Mouse (Mus musculus) limb, embryonic 14.5 days (tissue): ENCODE data around the gene Tbk1. TPM values are rescaled to one million over a fixed set of nuclear protein-coding genes. Genes with fewer than 3 reads are reported as not detected.

Source experiments
- ATAC-seq: fragments of 200-750 bp; cut with Nextera tagmentation; 2 replicates; pipeline ENCODE4 v1.8.0; 2017; ENCODE audit warnings: low read depth, moderate number of reproducible peaks, moderate TSS enrichment; ENCODE audit not compliant: low FRiP score
- DNase-seq: peaks from one replicate; pipeline ENCODE4 v3.0.0-alpha.2; 2015; ENCODE audit warnings: low spot score
- H3K27ac ChIP-seq: fragments of 300-500 bp; sonication (generic); replicated peaks from 2 replicates; pipeline ENCODE4 v1.5.1; 2014; ENCODE audit warnings: low read depth, mild to moderate bottlenecking, low read length, moderate library complexity, mixed read lengths
- H3K27me3 ChIP-seq: fragments of 300-500 bp; sonication (generic); 2 replicates; pipeline ENCODE4 v1.6.1; 2014; ENCODE audit warnings: low read length, mixed read lengths; ENCODE audit not compliant: control insufficient read depth, insufficient read depth
- H3K36me3 ChIP-seq: fragments of 300-500 bp; sonication (generic); 2 replicates; pipeline ENCODE4 v1.6.1; 2014; ENCODE audit warnings: mild to moderate bottlenecking, low read length, moderate library complexity, mixed read lengths; ENCODE audit not compliant: control insufficient read depth, insufficient read depth
- H3K4me1 ChIP-seq: fragments of 300-500 bp; sonication (generic); 2 replicates; pipeline ENCODE4 v1.6.1; 2014; ENCODE audit warnings: antibody characterized with exemption, low read length, mixed read lengths; ENCODE audit not compliant: control insufficient read depth, insufficient read depth
- H3K4me2 ChIP-seq: fragments of 300-500 bp; sonication (generic); replicated peaks from 2 replicates; pipeline ENCODE4 v1.6.1; 2014; ENCODE audit warnings: low read depth, mild to moderate bottlenecking, low read length, moderate library complexity; ENCODE audit not compliant: severe bottlenecking
- H3K4me3 ChIP-seq: fragments of 300-500 bp; sonication (generic); replicated peaks from 2 replicates; pipeline ENCODE4 v1.5.1; 2014; ENCODE audit warnings: low read length
- H3K9ac ChIP-seq: fragments of 300-500 bp; sonication (generic); 2 replicates; pipeline ENCODE4 v1.6.1; 2014; ENCODE audit warnings: mild to moderate bottlenecking, low read depth, low read length, moderate library complexity; ENCODE audit not compliant: severe bottlenecking
- H3K9me3 ChIP-seq: fragments of 300-500 bp; sonication (generic); 2 replicates; pipeline ENCODE4 v1.6.1; 2016; ENCODE audit warnings: low read length; ENCODE audit not compliant: control insufficient read depth
- POLR2A ChIP-seq: fragments of 200-500 bp; IDR thresholded peaks from 2 replicates; pipeline ENCODE4 v1.8.0; 2012; ENCODE audit warnings: inconsistent platforms, mild to moderate bottlenecking, moderate library complexity, borderline replicate concordance; ENCODE audit not compliant: insufficient read depth, insufficient read length; ENCODE audit errors: extremely low read depth
- WGBS: fragments of 180-500 bp; shearing (Covaris S2); extraction: QIAGEN DNeasy Blood & Tissue Kit; methylation state at CpG from one replicate; pipeline ENCODE4 v1.1.7; 2014; 5-methylcytosine and 5-hydroxymethylcytosine counted together
- microRNA-seq: library from miRNA; unstranded; fragments of <30 nt; microRNA quantifications from one replicate; pipeline ENCODE4, GENCODE M21; 2016
- polyA plus RNA-seq, 2 experiments: library from polyadenylated mRNA; depleted of rRNA in 1 of 2; stranded (reverse) in 1 of 2; unstranded in 1 of 2; fragments of >200 nt; fragmentation: Nextera tagmentation in 1 of 2; extraction: Ambion mirVana in 1 of 2; gene quantifications; 2 replicates each; pipeline versions ENCODE4 v1.2.1 to v1.2.3; 2012 to 2014

The Tbk1 gene
- polyA plus RNA-seq, 2 experiments, result 30.0 to 32.2 TPM

DNA sequence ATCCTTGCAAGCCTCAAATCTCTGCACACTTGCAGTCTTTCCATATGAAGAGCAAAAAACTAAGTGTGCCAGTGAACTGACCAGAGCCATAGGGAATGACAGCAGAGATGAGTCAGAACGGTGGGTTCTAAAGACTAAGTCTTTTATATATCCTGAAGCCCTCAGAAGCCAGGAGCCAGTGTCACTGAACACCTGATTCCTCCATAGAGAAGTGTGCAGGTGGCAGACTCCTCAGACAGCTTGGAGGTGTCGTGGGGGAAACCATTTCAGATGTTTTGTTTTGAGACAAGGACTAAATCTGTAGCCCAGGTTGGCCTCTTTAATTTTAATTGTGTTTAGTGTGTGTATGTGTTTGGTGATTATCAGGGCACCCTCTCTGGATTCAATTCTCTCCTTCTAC is 87.5 kb downstream of the Tbk1 start:
- H3K27ac ChIP-seq, result no peak overlapping the region
- no peak for ATAC-seq

DNA sequence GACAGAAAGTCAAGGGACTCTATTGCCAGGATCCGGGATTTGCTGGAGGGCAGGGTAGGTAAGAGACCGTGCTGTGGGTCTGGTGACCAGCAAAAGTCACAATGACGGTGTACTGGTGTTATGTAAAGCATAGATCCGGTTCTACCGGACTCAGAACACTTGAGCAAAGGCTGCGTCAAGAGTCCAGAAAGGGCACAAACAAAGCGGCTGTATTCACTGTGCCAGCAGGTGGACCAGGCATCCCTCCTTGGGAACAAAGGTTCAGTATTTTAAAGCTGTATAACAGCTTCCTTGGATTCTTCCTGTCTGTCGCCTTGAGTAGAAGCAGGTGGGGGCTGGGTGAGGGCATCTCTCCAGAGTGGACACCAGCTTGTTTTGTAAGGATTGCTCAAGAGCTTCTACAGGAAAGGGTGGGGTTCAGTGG is 88.1 kb downstream of the Tbk1 start:
- peaks cover 11% of the 10 kb centered on the region for H3K4me1 ChIP-seq
- no peaks in the 10 kb centered on the region for H3K27me3 ChIP-seq
- no peak overlapping the region for H3K27ac ChIP-seq
- 58% methylated on average over 8 of the region's 8 CpGs for WGBS
- H3K36me3 ChIP-seq, result no peaks in the 10 kb centered on the region
- TF ChIP-seq POLR2A, result no peak
- H3K9me3 ChIP-seq, result no peaks in the 10 kb centered on the region
- no peak overlapping the region for H3K9ac ChIP-seq
- 0 out of 2 replicates have a peak overlapping the region, but pooled peaks have one; percentile 13 for H3K4me2 ChIP-seq
- no peak overlapping the region for H3K4me3 ChIP-seq
- DNase-seq (no peak), ATAC-seq (no peak)

More for the DNA sequence above, 87.5 kb downstream of the Tbk1 start:
- Histone ChIP-seq H3K4me1 (peaks cover 11% of the 10 kb centered on the region), H3K9ac (no peak overlapping the region), H3K4me2 (no peak overlapping the region), H3K4me3 (no peak overlapping the region), H3K9me3 (no peaks in the 10 kb centered on the region), H3K27me3 (no peaks in the 10 kb centered on the region), H3K36me3 (no peaks in the 10 kb centered on the region)
- WGBS, result 46% methylated on average over 2 of the region's 2 CpGs
- TF ChIP-seq POLR2A, result no peak
- no peak for DNase-seq

DNA sequence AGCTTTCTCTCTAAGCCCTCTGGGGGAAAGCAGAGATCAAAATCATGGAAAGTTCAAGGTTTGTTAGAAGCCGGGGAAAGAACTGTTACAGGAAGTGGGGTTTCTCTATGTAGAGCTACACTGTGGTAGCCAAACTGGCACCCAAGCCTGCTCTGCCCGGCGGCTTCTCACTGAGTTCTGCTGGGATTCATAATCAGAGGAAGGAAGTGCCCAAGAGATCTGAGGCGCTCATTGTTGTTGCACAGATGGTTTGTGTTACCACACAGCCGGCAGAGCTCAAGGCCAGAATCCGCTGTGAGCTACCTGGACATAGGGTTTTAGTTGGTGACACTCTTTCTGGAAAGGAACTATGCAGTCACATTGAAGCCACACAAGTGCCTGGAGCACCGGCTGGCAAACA is 88.6 kb downstream of the Tbk1 start:
- H3K9me3 ChIP-seq, result no peaks in the 10 kb centered on the region
- peaks cover 11% of the 10 kb centered on the region for H3K4me1 ChIP-seq
- 20% methylated on average over 7 of the region's 7 CpGs for WGBS
- no peak overlapping the region for H3K4me2 ChIP-seq
- no peak for DNase-seq
- no peak for TF ChIP-seq POLR2A
- peak overlapping the region; percentile 46 for H3K27ac ChIP-seq
- no peak overlapping the region for H3K9ac ChIP-seq
- no peaks in the 10 kb centered on the region for H3K27me3 ChIP-seq
- no peak for ATAC-seq
- H3K36me3 ChIP-seq, result no peaks in the 10 kb centered on the region
- H3K4me3 ChIP-seq, result no peak overlapping the region

DNA sequence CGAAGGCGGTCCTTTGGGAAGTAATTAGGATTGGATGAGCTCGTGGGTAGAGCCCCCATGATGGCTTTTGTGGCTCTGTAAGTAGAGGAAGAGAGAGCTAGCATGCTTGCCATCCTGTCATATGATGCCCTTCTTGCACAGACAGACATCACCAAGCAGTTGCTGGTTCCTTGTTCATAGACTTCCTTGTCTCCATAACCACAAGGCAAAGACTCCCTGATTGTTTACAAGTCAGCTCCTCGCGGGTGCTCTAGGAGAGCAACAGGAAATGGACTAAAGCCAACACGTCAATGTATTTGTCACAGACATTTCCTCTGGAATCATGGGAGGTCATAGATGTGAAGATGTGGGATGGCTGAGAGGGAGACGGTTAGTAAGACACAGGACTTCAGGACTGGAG is 90.0 kb downstream of the Tbk1 start:
- Histone ChIP-seq H3K4me3 (no peak overlapping the region), H3K27ac (no peak overlapping the region), H3K9ac (no peak overlapping the region), H3K9me3 (no peaks in the 10 kb centered on the region), H3K27me3 (no peaks in the 10 kb centered on the region), H3K36me3 (no peaks in the 10 kb centered on the region), H3K4me1 (peaks cover 11% of the 10 kb centered on the region), H3K4me2 (no peak overlapping the region)
- DNase-seq (no peak), ATAC-seq (no peak)
- WGBS, result 74% methylated on average over 7 of the region's 7 CpGs
- no peak for TF ChIP-seq POLR2A

Small RNA genes within 50 kb of the gene (microRNA-seq; reads per million reads assigned to microRNA genes)
- gene Gm24330, result not detected

Other genes starting within 250 kb of the Tbk1 start
- gene Tbc1d30, start 235.5 kb downstream of the Tbk1 start, polyA plus RNA-seq (2012; rRNA removed), result 0.81 and 1.3 TPM in 2 replicates
- gene Tbc1d30, start 235.5 kb downstream of the Tbk1 start, polyA plus RNA-seq (2014; fragmentation: Nextera tagmentation; extraction: Ambion mirVana), result 1.3 and 2.3 TPM in 2 replicates
- gene Gns, start 221.7 kb downstream of the Tbk1 start, polyA plus RNA-seq (2012; rRNA removed), result 41.6 and 45.6 TPM in 2 replicates
- 62.0 and 66.6 TPM in 2 replicates for gene Gns, start 221.7 kb downstream of the Tbk1 start, polyA plus RNA-seq (2014; fragmentation: Nextera tagmentation; extraction: Ambion mirVana)
- 22.3 and 23.2 TPM in 2 replicates for gene Rassf3, start 110.4 kb downstream of the Tbk1 start, polyA plus RNA-seq (2012; rRNA removed)
- gene Rassf3, start 110.4 kb downstream of the Tbk1 start, polyA plus RNA-seq (2014; fragmentation: Nextera tagmentation; extraction: Ambion mirVana), result 19.4 and 20.7 TPM in 2 replicates
- gene Xpot, start 39.5 kb upstream of the Tbk1 start, polyA plus RNA-seq (2012; rRNA removed), result 103 and 140 TPM in 2 replicates
- gene Xpot, start 39.5 kb upstream of the Tbk1 start, polyA plus RNA-seq (2014; fragmentation: Nextera tagmentation; extraction: Ambion mirVana), result 58.1 and 58.8 TPM in 2 replicates
- 1.1 and 1.4 TPM in 2 replicates for gene D930020B18Rik, start 54.8 kb upstream of the Tbk1 start, polyA plus RNA-seq (2012; rRNA removed)
- gene D930020B18Rik, start 54.8 kb upstream of the Tbk1 start, polyA plus RNA-seq (2014; fragmentation: Nextera tagmentation; extraction: Ambion mirVana), result 0.98 and 1.1 TPM in 2 replicates
- 5.5 and 6.6 TPM in 2 replicates for gene BC048403, start 153.2 kb upstream of the Tbk1 start, polyA plus RNA-seq (2012; rRNA removed)
- 3.9 and 4.0 TPM in 2 replicates for gene BC048403, start 153.2 kb upstream of the Tbk1 start, polyA plus RNA-seq (2014; fragmentation: Nextera tagmentation; extraction: Ambion mirVana)